Mouse (Mus musculus) adrenal gland, adult (tissue): ENCODE data around the gene B3galt5.
"Not testable (repeated sequence)": the region's sequence is repeated elsewhere in the genome, so short reads cannot be mapped to it uniquely, and the experiment has no call there.

Experiments used
- DNase-seq, 2 experiments: peaks; one replicate each; pipeline ENCODE4 v3.0.0; 2022 to 2023; ENCODE audit warnings: low spot score in 1 of 2; ENCODE audit not compliant: inconsistent age in 2 of 2

The B3galt5 gene

GRCm38 (mm10) chr16:96258429-96258828, 22.8 kb downstream of the B3galt5 start:
- no peak for DNase-seq

DNA sequence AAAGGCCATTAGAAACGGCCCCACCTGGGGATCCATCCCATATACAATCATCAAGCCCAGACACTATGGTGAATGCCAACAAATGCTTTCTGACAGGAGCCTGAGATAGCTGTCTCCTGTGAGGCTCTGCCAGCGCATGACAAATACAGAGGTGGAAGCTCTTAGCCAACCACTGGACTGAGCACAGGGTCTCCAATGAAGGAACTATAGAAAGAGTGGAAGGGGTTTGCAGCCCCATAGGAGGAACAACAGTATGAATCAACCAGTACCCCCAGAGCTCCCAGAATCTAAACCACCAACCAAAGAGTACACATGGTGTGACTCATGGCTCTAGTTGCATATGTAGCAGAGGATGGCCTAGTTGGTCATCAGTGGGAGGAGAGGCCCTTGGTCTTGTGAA, 36.1 kb downstream of the B3galt5 start:
- DNase-seq: no peak

- no peak for DNase-seq
Observed at GRCm38 (mm10) chr16:96272929-96273619, 37.5 kb downstream of the B3galt5 start.

DNA sequence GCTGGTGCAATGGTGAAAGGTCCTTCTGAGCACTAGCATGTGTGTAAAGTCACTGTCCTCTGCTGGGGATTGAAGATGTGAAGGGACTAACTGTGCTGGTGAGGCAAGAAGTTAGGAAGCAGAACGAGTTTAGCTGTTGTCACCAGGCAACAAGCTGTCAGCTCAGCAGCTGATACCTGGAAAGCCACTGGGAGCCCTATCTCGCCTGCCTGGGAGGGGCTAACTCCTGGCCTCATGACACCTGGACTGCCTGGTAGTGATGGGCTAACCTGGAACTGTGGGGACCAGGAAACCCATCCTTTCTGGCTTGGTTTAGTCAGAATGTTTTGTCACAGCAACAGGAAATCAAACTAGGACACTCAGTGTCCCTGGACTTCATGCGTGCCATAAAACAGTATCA, 41.0 kb downstream of the B3galt5 start:
- DNase-seq: no peak

GRCm38 (mm10) chr16:96278491-96279224, 43.1 kb downstream of the B3galt5 start:
- DNase-seq: no peak

DNA sequence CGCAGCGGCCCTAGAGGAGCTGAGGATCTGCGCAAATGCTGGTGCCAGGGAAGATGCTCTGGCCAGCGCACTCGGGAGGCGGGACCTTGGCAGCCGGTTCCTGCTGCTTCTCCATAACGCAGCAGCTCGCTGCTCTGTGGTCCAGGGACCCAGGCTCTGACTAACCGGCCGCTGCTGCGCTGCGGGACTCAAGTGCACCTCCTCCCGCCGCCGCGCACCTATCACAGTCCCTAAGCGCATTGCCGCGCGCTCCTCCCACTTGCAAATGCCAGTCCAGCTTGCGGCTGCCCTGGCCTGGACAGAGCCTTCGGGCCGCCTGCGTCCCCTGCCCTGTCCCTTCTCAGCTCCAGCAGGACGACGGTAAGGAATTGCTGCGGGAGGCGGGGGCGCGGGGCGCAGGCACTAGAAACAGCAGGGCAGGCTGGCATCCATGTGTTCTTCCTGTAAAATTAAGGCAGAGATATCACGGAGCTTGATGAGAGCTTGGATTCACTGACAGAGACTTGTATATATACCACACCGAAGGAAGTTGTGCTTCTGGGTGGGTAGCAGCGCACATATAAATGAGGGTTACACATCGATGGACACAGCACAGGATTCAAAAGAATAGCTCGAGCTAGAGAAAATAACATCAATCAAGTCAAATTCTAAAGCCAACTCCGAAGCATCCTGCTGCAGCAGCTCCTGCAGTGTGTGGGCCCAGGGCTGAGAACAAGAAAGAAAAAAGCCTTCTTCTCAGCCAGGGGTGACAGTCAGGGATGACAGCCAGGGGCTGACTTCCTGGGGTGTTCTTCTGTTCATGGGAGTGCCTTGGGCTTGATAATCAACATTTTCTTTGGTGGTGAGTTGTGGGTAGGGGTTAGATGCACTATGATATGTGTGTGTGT, 45.4 kb downstream of the B3galt5 start:
- DNase-seq: peak; percentile 27 to 51

- no peak for DNase-seq
Observed at GRCm38 (mm10) chr16:96282566-96282965, 47.0 kb downstream of the B3galt5 start.

DNA sequence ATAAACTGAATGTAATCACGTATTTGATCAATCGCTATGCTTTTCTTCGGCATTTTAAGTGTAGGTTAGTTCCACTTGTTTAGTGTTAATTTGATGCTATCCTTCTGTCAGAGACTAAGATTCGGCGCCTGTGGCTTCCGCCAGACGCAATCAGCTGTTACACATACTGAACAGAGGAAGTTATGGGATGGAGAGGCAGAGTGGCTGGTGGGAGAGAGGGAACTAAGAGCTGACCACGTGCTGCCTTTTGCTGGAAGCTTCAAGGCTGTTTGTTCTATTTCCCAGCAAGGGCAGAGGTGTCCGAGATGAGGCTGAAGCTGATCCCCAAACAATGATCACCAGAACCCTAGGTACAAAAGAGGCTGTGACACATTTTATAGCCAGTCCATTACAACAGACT, 56.3 kb downstream of the B3galt5 start:
- no peak for DNase-seq

GRCm38 (mm10) chr16:96292530-96293173, 57.1 kb downstream of the B3galt5 start:
- DNase-seq: no peak

- no peak for DNase-seq
Observed at GRCm38 (mm10) chr16:96298075-96298474, 62.5 kb downstream of the B3galt5 start.

- DNase-seq: no peak
Observed at GRCm38 (mm10) chr16:96298574-96298973, 63.0 kb downstream of the B3galt5 start.

GRCm38 (mm10) chr16:96303356-96303755, 67.8 kb downstream of the B3galt5 start:
- DNase-seq: no peak

- DNase-seq: no peak
Observed at GRCm38 (mm10) chr16:96304438-96304837, 68.8 kb downstream of the B3galt5 start.

DNA sequence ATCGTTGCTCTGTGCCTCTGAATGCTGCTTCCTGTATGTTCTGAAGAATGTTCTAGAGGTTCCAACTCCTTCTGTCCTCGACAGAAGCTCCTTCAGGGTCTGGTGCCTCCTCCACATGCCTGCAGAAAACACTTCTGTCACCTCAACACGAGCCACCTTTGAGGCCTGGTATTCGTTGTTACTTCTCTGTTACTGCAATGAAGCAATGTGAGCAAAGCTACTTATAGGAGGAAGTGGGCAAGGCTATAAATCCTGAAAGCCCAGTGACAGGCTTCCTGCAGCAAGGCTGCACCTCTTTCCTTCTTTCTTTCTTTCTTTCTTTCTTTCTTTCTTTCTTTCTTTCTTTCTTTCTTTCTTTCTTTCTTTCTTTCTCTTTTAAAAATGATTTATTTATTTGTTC, 71.3 kb downstream of the B3galt5 start:
- DNase-seq: no peak

GRCm38 (mm10) chr16:96317803-96318202, 82.2 kb downstream of the B3galt5 start:
- peak in 1 of 2 experiments; percentile 27 for DNase-seq

DNA sequence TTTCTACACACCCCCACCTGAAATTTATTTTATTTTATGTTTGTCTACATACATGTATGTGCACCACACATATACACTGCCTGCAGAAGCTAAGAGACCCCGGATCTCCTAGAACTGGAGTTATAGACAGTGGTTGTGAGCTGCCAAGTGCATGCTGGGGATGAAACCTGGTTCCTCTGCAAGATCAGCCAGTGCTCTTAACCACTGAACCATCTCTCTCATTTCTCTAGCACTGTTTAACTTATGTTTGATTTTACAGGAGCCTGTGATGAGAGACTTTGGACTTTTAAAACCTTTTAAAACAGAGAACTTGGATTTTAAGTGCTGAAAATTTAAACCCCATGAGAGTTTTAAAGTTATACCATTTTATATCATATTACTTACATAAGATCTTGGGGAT, 87.1 kb downstream of the B3galt5 start:
- no peak for DNase-seq

DNA sequence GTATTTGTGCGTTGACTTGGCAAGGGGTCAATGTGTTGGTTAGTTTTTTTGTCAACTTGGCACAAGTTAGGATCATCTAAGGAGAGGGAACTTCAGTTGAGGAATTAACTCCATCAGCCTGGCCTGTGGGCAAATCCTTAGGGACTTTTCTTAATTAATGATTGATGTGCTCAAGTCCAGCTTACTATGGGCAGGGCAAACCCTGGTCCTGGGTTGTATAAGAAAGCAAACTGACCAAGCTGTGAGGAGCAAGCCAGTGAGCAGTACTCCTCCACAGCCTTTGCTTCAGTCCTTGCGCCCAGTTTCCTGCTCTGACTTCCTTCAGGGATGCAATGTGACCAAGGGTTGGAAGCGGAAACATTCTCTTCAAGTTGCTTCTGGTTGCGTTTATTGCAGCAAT, 87.6 kb downstream of the B3galt5 start:
- DNase-seq: no peak

DNA sequence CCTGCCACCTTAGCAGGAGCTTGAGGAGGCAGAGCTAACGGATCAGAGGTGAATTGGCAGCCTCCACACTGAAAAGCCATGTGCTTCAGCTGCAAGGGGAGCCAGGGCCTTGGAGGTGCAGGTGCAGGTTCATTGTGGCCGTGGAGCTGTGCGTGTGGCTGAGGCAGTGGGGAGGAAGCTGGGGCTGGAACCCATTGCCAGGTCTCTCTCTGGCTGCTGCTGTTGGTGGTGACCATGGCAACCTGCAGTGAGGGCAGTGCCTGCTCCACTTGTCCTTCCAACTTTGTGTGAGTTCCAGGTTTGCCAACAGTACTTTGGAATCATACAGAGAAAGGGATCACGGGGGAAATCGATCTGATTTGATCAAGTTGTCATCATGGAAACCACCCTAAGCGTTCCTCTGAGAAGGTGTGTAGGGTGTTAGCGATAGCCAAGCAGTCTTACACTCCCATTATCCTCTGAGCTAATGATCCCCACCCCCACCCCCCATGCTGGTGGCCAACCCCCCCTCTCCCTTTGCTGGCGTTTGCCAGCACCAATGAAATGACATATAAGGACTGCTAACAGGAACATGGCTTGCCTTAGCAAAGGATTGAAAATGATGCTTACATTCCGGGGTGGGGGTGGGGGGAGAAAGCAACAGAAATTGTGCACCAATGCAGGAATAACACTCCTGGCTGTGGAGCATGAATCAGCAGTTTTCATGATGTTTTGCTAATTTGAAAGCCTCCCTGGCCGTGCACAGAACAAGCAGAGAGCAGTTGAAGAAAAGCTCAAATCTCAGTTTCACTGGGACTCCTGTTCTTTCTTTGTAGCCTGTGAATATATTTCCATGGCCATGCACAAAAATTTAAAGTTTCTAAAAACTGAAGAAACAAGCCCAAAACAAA, 90.8 kb downstream of the B3galt5 start:
- peak; percentile 18 to 54 for DNase-seq

DNA sequence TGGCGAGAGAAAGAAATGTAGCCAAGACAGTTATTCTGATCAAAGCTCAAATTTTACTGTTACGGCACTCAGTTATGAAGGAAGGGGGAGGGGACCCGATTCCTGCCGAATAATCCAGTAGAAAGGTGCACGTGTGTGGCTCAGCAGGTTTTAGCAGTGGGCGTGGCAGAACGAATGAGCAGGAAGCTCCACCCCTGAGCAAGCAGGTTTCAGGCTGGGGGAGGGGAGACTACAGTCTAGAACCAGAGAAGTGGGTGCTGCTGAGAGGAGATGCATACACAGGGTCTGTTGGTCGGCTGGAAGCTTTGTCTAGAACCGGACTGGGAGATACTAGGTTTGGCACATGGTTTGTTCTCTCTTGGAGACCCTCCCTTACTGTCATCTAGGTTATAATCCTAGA, 91.7 kb downstream of the B3galt5 start:
- DNase-seq: not testable (repeated sequence)

GRCm38 (mm10) chr16:96339570-96339969, 104.0 kb downstream of the B3galt5 start:
- no peak for DNase-seq
